8 mouse cellular contexts compared by ENCODE assay signal in the genomic region with DNA sequence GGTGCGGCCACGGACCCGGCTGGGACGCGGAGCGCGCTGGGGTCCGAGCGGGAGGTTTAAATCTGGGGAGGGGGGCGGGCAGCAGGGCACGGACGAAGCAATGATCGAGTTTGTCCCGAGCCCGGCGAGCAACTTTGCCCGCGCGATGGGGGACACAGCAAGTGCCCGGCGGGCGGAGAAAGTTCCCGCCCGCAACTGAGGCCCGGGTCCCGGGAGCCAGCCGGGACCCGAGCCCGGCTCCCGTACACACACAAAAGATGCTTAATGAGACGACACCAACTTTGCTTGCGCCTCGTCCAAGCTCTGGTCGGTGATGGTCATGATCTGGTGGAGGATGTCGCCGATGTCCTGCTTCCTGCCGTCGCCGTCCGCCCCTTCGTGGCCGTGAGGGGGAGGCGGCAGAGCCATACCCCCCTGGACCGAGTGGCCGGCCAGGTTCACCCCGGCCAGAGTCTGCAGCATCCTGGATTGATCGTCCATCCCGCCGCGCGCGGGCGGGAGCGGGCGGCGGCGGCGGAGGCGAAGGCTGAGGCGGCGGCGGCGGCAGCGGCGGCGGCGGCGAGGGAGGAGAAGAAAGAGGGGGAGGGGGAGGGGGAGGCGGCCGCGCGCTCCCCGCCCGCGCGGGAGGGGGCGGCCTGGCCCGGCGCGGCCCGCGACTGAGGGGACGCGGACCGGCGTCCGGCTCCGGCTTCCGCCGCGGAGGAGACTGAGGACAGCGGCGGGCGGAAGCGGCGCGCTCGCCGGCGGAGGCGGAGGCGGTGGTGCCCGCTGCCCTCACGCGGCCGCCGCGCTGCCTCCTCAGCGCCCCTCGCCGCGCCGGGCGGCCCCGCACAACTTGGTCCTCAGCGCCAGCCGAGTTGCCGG. TPM values are rescaled to one million over a fixed set of nuclear protein-coding genes. Genes with fewer than 3 reads are reported as not detected.
DNase-seq lines count a peak whose midpoint lies in the region; ATAC-seq and TF ChIP-seq lines count a peak whose summit lies in the region.

No protein-coding gene starts in this region.

- TF ChIP-seq CTCF in testis, adult 2 months (IDR thresholded peaks at IDR 0.05; ENCODE audit: control insufficient read depth, insufficient read depth, insufficient replicate concordance, low read depth, low read length) = no peak

- TF ChIP-seq POLR2A in testis, adult 2 months (IDR thresholded peaks at IDR 0.05; ENCODE audit: control insufficient read depth, low read depth, low read length) = no peak

- WGBS in liver, embryonic 16.5 days (ENCODE audit: insufficient replicate concordance) = under 1% methylated on average over 70 of the region's 118 CpGs
- WGBS in neural tube, embryonic 12.5 days = under 1% methylated on average over 81 of the region's 118 CpGs

- H3K4me1 ChIP-seq in liver, embryonic 16.5 days (ENCODE audit: control insufficient read depth, low read depth, low read length) = peaks cover 19% of the 10 kb centered on the region
- peaks cover 18% of the 10 kb centered on the region; the same call in 1 of the 2 replicates for H3K4me1 ChIP-seq in neural tube, embryonic 12.5 days
- peaks cover 10% of the 10 kb centered on the region for H3K4me1 ChIP-seq in testis, adult 2 months (ENCODE audit: control insufficient read depth, insufficient read depth, low read length)

- peak overlapping the region; percentile 95 for H3K4me2 ChIP-seq in liver, embryonic 16.5 days (ENCODE audit: low read depth, low read length)
- peak overlapping the region; percentile 91 for H3K4me2 ChIP-seq in neural tube, embryonic 12.5 days (replicated peaks)

- peak overlapping the region; percentile 99 for H3K27ac ChIP-seq in liver, embryonic 16.5 days (ENCODE audit: low read length)
- H3K27ac ChIP-seq in neural tube, embryonic 12.5 days = peak overlapping the region; percentile 100
- H3K27ac ChIP-seq in testis, adult 2 months (ENCODE audit: control insufficient read depth, insufficient read depth, low read depth, low read length) = peak overlapping the region; percentile 23; the same call in 1 of the 2 replicates

- DNase-seq in 3134 (ENCODE audit: extremely low read depth, insufficient read length, low spot score) (peak; percentile 75), R1 (ENCODE audit: low read depth, low spot score) (peak; percentile 52)
- peak; percentile 64 to 68 for DNase-seq in cerebellum, postnatal 14 days
- peak; percentile 65 to 69 for DNase-seq in heart, adult 18-20 months
- DNase-seq in kidney, adult 18-20 months = peak; percentile 63

- no peaks in the 10 kb centered on the region for H3K27me3 ChIP-seq in liver, embryonic 16.5 days (ENCODE audit: control insufficient read depth, insufficient read depth, low read depth, low read length)
- H3K27me3 ChIP-seq in neural tube, embryonic 12.5 days (replicated peaks) = no peaks in the 10 kb centered on the region
- H3K27me3 ChIP-seq in testis, adult 2 months (ENCODE audit: control insufficient read depth, insufficient read depth, low read length) = peaks cover 3% of the 10 kb centered on the region; the same call in 1 of the 2 replicates

- peak overlapping the region; percentile 92 for H3K9ac ChIP-seq in liver, embryonic 16.5 days (ENCODE audit: low read depth, low read length)
- peak overlapping the region; percentile 99 for H3K9ac ChIP-seq in neural tube, embryonic 12.5 days

- H3K4me3 ChIP-seq in liver, embryonic 16.5 days (ENCODE audit: low read depth, low read length) = peak overlapping the region; percentile 96
- H3K4me3 ChIP-seq in neural tube, embryonic 12.5 days = peak overlapping the region; percentile 95
- peak overlapping the region; percentile 91 for H3K4me3 ChIP-seq in testis, adult 2 months (ENCODE audit: control insufficient read depth, low read depth, low read length)

- H3K9me3 ChIP-seq in liver, embryonic 16.5 days (replicated peaks; ENCODE audit: control insufficient read depth, low read length) = no peaks in the 10 kb centered on the region
- H3K9me3 ChIP-seq in neural tube, embryonic 12.5 days = no peaks in the 10 kb centered on the region

- H3K36me3 ChIP-seq in liver, embryonic 16.5 days (ENCODE audit: control insufficient read depth, insufficient read depth) = no peaks in the 10 kb centered on the region
- H3K36me3 ChIP-seq in neural tube, embryonic 12.5 days = no peaks in the 10 kb centered on the region
- H3K36me3 ChIP-seq in testis, adult 2 months (ENCODE audit: control insufficient read depth, insufficient read depth, low read length) = no peaks in the 10 kb centered on the region

- ATAC-seq in liver, embryonic 16.5 days (ENCODE audit: low read depth) = peak; percentile 9
- peak; percentile 43 for ATAC-seq in neural tube, embryonic 12.5 days (ENCODE audit: low FRiP score, low read depth)

RNA-seq across cellular contexts. Expression of gene Pbx3, which starts 1.3 kb away (rescaled TPM):
- total RNA-seq in heart, adult 18-20 months (2021) = 10 to 100 TPM in 1 of 2 experiments, 1 to 10 TPM in 1; 8.2 to 11.0 TPM
- polyA plus RNA-seq in liver, embryonic 16.5 days (2015; fragmentation: Nextera tagmentation; extraction: Ambion mirVana) = 4.2 and 4.5 TPM in 2 replicates
- polyA plus RNA-seq in neural tube, embryonic 12.5 days (2016; fragmentation: Nextera tagmentation; extraction: Ambion mirVana) = 92.9 and 93.9 TPM in 2 replicates
- 5.4 and 5.9 TPM in 2 replicates for polyA plus RNA-seq in testis, adult 2 months (2012; rRNA removed)

RNA-seq across cellular contexts. Expression of gene Mapkap1, which starts 34.9 kb away (rescaled TPM):
- 10 to 100 TPM; 71.8 to 74.5 TPM for total RNA-seq in heart, adult 18-20 months (2021)
- polyA plus RNA-seq in liver, embryonic 16.5 days (2015; fragmentation: Nextera tagmentation; extraction: Ambion mirVana) = 23.2 and 25.9 TPM in 2 replicates
- polyA plus RNA-seq in neural tube, embryonic 12.5 days (2016; fragmentation: Nextera tagmentation; extraction: Ambion mirVana) = 111 and 114 TPM in 2 replicates
- polyA plus RNA-seq in testis, adult 2 months (2012; rRNA removed) = 52.1 and 64.3 TPM in 2 replicates

Comparison
In these comparisons a context has a peak if more than half of its experiments do, and no peak if none do; other contexts are left out.
1. Peak in every context shown above with its lines: DNase-seq, ATAC-seq, H3K4me3 ChIP-seq and H3K27ac ChIP-seq.
2. H3K27ac ChIP-seq: peak in every context shown above with its lines; median percentile 100 in neural tube, embryonic 12.5 days; 99 in liver, embryonic 16.5 days; 23 in testis, adult 2 months.
3. RNA of gene Pbx3, which starts 1.3 kb away (polyA plus RNA-seq): 92.9 to 93.9 TPM in neural tube, embryonic 12.5 days; 5.4 to 5.9 TPM in testis, adult 2 months and 4.2 to 4.5 TPM in liver, embryonic 16.5 days; every median in the first group is over 10 times any median in the second.